Mouse (Mus musculus): ENCODE measurements around the gene Ppp1r12a.

DNA sequence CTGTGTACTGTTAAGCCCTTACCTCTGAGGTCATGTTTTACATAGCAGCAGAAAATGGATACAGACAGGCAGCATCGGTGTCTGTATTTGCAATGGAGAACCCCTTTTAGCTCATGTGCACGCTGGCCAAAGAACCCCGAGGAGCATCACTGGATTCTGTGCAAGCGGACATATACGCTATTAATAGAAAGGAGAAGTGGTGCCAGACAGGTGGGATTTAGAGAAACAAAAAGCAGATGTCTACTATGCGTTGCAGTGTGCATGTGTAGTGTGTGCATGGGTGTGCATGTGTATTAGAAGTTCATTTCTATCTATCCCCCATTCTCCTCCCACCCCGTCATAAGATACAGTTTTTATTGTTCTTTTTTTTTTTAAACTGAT is 6.3 kb upstream of the Ppp1r12a start:
- TF ChIP-seq EP300 (IDR thresholded peaks at IDR 0.05; ENCODE audit: insufficient read depth, low read depth, low read length), result no peak
- TF ChIP-seq CTCF (IDR thresholded peaks at IDR 0.05), result no peak
- no peak for TF ChIP-seq POLR2A (IDR thresholded peaks at IDR 0.05; ENCODE audit: insufficient read depth, low read depth, low read length)
